Mouse (Mus musculus) spleen, adult 2 months (tissue): ENCODE measurements at regions not wholly inside any gene's neighbourhood (a gene's known extent, or its start where the extent isn't known, plus 50 kb on each side); places are given as distances from the start of the nearest gene placed in this dataset.

ENCODE experiments used
- DNase-seq, 2 experiments: peaks; one replicate each; pipeline versions ENCODE4 v3.0.0 to v3.0.0-alpha.2; 2012 to 2021; ENCODE audit warnings: low spot score in 2 of 2, low read depth in 1 of 2
- H3K27ac ChIP-seq: fragments of 200-500 bp; 2 replicates; pipeline ENCODE4 v1.5.1; 2012; ENCODE audit warnings: low read length, inconsistent platforms; ENCODE audit not compliant: insufficient read depth
- H3K27me3 ChIP-seq: fragments of 200-500 bp; 2 replicates; pipeline ENCODE4 v1.6.1; 2012; ENCODE audit warnings: mild to moderate bottlenecking, moderate library complexity, low read length, inconsistent platforms; ENCODE audit not compliant: control insufficient read depth, insufficient read depth
- H3K36me3 ChIP-seq: fragments of 200-500 bp; 2 replicates; pipeline ENCODE4 v1.6.1; 2012; ENCODE audit warnings: mild to moderate bottlenecking, low read length, inconsistent platforms; ENCODE audit not compliant: control insufficient read depth, insufficient read depth
- H3K4me1 ChIP-seq: fragments of 200-500 bp; 2 replicates; pipeline ENCODE4 v1.6.1; 2011; ENCODE audit warnings: inconsistent platforms; ENCODE audit not compliant: control insufficient read depth, insufficient read depth, insufficient read length
- H3K4me3 ChIP-seq: fragments of 200-500 bp; 2 replicates; pipeline ENCODE4 v1.5.1; 2011; ENCODE audit warnings: mild to moderate bottlenecking, inconsistent platforms; ENCODE audit not compliant: insufficient read depth, insufficient read length; ENCODE audit errors: extremely low read depth
- CTCF ChIP-seq: fragments of 200-500 bp; IDR thresholded peaks from 2 replicates; pipeline ENCODE4 v1.5.1; 2011; ENCODE audit warnings: mild to moderate bottlenecking, inconsistent platforms; ENCODE audit not compliant: insufficient read depth, insufficient read length, insufficient replicate concordance; ENCODE audit errors: extremely low read depth
- POLR2A ChIP-seq: fragments of 200-500 bp; IDR thresholded peaks from 2 replicates; pipeline ENCODE4 v1.6.1; 2011; ENCODE audit warnings: low read depth, low read length, inconsistent platforms
- WGBS: fragments of 180-500 bp; shearing (Covaris S2); methylation state at CpG from one replicate; pipeline ENCODE4 v1.1.7; 2018; 5-methylcytosine and 5-hydroxymethylcytosine counted together

- H3K27ac ChIP-seq = no peak overlapping the region
- no peak for DNase-seq
- no peak overlapping the region for H3K4me3 ChIP-seq
- H3K4me1 ChIP-seq = no peaks in the 10 kb centered on the region
- H3K36me3 ChIP-seq = no peaks in the 10 kb centered on the region
- no peaks in the 10 kb centered on the region for H3K27me3 ChIP-seq
- TF ChIP-seq CTCF (no peak), POLR2A (no peak)
These were observed 434.5 kb downstream of the Ate1 start for GRCm38 (mm10) chr7:130085706-130086105.

DNA sequence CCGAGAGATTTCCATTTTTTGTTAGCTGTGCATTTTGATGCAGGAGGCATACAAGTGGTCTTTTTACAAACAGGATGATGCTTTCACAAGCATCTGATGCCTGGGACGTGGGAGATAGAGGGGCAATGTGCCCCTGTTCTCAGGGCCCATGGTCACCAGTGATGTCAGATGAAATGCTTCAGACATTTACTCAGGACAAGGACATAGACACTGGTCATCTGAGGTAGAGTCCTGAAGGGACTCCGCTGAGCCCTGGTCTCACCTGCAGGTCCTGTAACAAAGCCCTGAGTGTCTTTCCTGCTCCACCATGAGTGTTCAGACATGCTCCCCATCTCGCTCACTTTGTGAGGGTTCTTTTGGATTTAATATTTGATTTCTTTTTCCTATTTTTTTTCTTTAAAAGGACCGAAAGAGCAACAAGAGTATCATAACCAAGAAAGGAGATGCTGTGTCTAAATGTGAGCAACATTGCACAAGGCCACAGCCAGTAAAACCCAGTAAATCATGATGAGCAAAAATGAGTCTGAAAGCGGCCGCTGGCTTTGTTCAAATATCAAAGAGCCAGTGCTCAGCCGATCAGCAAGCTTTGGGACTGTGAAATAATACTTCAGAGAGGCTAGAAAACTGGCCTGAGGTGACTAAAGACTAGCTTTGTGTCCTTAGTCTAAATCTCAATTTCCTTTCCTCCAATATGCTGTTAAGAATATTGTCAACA is 430.1 kb downstream of the Ate1 start:
- H3K27me3 ChIP-seq = no peaks in the 10 kb centered on the region
- no peaks in the 10 kb centered on the region for H3K36me3 ChIP-seq
- no peaks in the 10 kb centered on the region for H3K4me1 ChIP-seq
- DNase-seq = no peak
- H3K4me3 ChIP-seq = no peak overlapping the region
- TF ChIP-seq CTCF (no peak), POLR2A (no peak)
- WGBS = 83% methylated on average over 8 of the region's 8 CpGs
- H3K27ac ChIP-seq = no peak overlapping the region

GRCm38 (mm10) chr7:130091942-130092341 is 428.2 kb downstream of the Ate1 start:
- no peak for DNase-seq
- no peaks in the 10 kb centered on the region for H3K36me3 ChIP-seq
- H3K4me1 ChIP-seq = no peaks in the 10 kb centered on the region
- no peaks in the 10 kb centered on the region for H3K27me3 ChIP-seq
- TF ChIP-seq POLR2A = no peak
- no peak for TF ChIP-seq CTCF
- no peak overlapping the region for H3K27ac ChIP-seq
- WGBS = 66% methylated on average over 3 of the region's 3 CpGs
- no peak overlapping the region for H3K4me3 ChIP-seq

DNA sequence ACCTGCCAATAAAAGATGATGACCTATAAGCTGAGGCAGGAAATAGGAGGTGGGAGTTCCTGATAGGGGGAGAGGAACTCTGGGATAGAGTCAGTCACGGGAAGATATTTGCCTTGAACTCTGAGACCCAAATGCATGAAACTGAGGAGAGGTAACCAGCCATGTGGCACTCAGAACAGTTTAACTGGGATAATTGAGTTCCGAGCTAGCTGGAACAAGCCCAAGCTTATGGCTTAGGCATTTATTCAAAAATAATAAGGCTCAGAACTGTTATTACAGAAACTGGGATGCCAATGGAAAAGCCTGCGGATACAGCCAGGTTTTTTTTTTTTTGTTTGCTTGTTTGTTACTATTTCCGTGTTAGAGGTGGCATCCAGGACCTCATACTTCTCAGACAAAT is 425.0 kb downstream of the Ate1 start:
- TF ChIP-seq POLR2A (no peak), CTCF (no peak)
- WGBS = 74% methylated on average over 4 of the region's 4 CpGs
- Histone ChIP-seq H3K4me1 (no peaks in the 10 kb centered on the region), H3K27me3 (no peaks in the 10 kb centered on the region), H3K27ac (no peak overlapping the region), H3K36me3 (no peaks in the 10 kb centered on the region), H3K4me3 (no peak overlapping the region)
- no peak for DNase-seq

DNA sequence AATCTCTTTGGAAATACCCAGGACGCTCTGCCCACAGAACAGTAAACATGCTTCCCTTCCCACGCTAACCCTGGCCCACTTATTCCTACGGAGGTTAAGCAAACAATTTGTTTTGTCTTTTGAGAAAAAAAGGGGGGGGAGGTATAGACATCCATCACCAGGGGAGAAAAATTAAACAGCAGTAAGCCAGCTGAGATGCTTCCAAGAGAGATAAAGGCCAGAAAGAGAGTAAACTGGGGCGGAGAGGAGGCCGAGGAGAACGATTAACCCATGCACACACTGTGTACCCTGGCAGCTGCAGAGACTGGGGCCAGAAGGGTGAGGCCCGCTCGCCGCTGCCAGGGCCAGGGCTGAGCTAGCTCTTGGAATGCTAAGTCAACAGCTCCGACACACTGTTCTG is 421.6 kb downstream of the Ate1 start:
- no peak for TF ChIP-seq POLR2A
- no peak for TF ChIP-seq CTCF
- DNase-seq = no peak
- 80% methylated on average over 10 of the region's 10 CpGs for WGBS

GRCm38 (mm10) chr7:130102671-130103070 is 417.5 kb downstream of the Ate1 start:
- TF ChIP-seq POLR2A = no peak
- TF ChIP-seq CTCF = no peak
- no peak overlapping the region for H3K4me3 ChIP-seq
- no peaks in the 10 kb centered on the region for H3K4me1 ChIP-seq
- no peaks in the 10 kb centered on the region for H3K27me3 ChIP-seq
- no peak for DNase-seq
- WGBS = 75% methylated on average over 5 of the region's 5 CpGs
- H3K36me3 ChIP-seq = no peaks in the 10 kb centered on the region
- H3K27ac ChIP-seq = no peak overlapping the region

More for the DNA sequence above, 421.6 kb downstream of the Ate1 start:
- Histone ChIP-seq H3K27me3 (no peaks in the 10 kb centered on the region), H3K4me1 (no peaks in the 10 kb centered on the region), H3K36me3 (no peaks in the 10 kb centered on the region), H3K4me3 (no peak overlapping the region), H3K27ac (no peak overlapping the region)

DNA sequence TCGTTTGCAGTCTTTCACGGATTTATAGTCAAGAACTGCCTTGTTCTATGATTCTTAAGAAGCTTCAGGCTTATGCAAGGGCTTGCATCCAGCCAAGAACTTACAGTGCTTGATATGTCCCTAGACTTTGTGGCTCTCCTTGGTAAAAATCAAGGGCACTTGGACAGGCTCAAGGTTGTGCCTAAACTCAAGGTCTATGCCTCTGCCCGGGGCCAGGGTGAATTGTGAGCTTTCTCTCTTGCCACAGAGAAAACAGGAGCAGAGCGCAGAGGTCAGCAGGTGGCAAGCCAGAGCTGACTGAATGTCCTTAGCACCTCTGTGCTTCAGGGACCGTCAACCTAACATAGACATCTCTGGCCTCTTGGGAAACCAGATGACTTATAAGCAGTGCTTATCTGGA is 413.2 kb downstream of the Ate1 start:
- TF ChIP-seq POLR2A (no peak), CTCF (no peak)
- no peaks in the 10 kb centered on the region for H3K36me3 ChIP-seq
- H3K27ac ChIP-seq = no peak overlapping the region
- no peak overlapping the region for H3K4me3 ChIP-seq
- no peaks in the 10 kb centered on the region for H3K27me3 ChIP-seq
- no peak for DNase-seq
- WGBS = 85% methylated on average over 5 of the region's 5 CpGs
- H3K4me1 ChIP-seq = no peaks in the 10 kb centered on the region

DNA sequence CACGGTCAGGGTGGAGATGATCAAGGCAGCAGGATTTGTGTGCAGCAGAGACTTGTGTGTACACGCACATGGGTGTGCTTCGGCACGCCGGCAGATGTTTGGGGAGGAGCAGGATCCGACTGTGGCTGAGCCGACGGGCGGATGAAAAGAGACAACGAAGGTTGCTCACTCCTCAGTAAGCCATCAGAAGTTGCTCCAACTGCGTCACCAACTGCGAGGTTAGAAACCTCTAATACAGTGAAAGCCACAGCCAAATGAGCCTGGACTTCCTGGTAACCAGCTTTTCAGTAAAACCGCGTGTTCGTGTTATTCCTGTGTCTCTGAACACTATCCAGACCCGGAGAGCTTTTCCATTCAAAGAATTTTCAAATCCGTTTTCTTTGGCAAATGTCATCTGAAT is 411.8 kb downstream of the Ate1 start:
- H3K4me3 ChIP-seq = no peak overlapping the region
- no peaks in the 10 kb centered on the region for H3K36me3 ChIP-seq
- H3K27ac ChIP-seq = no peak overlapping the region
- no peak for DNase-seq
- TF ChIP-seq POLR2A = no peak
- no peak for TF ChIP-seq CTCF
- H3K4me1 ChIP-seq = no peaks in the 10 kb centered on the region
- 93% methylated on average over 17 of the region's 17 CpGs for WGBS
- H3K27me3 ChIP-seq = no peaks in the 10 kb centered on the region
